Mouse (Mus musculus): ENCODE data around the gene Chpf2. TPM values are rescaled to one million over a fixed set of nuclear protein-coding genes. Genes with fewer than 3 reads are reported as not detected.
A peak's percentile ranks its signal among the peaks of the same experiment; 100 is the strongest.

Chpf2 gene
- polyA plus RNA-seq, 1 experiment, result 31.5 TPM

DNA sequence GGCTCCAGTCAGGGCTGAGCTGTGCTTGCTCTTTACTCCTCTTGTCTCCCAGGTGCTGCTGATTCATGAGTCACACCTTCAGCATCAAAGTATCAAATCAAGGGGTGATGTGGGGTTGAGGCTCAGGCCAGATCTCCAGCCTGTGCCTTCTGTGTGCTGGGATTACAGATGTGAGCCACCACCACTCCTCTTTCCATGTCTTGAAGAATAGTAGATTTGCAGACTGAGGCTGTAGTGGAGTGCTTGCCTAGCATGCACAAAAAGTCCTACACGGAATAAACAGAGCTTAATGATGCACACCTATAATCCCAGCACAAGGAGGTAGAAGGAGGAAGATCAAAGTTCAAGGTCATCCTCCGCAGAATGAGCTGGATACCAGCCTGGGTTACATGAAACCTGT lies 29.8 kb upstream of the Chpf2 start, which contains the start of gene 4931409K22Rik:
TSS of gene 4931409K22Rik (minus strand) at position 101 of the 400 bp plus-strand sequence.
- no peak for TF ChIP-seq CTCF (IDR thresholded peaks at IDR 0.05; ENCODE audit: low read depth, low read length)
- TF ChIP-seq POLR2A (IDR thresholded peaks at IDR 0.05; ENCODE audit: borderline replicate concordance, low read depth, low read length), result no peak
- Histone ChIP-seq H3K4me1 (ENCODE audit: control insufficient read depth, insufficient read depth, low read length) (no peaks in the 10 kb centered on the region), H3K4me3 (ENCODE audit: insufficient read depth, low read length) (no peak within 1 kb of the TSS)

GRCm38 (mm10) chr5:24575948-24576347 lies 10.6 kb upstream of the Chpf2 start:
- no peak for TF ChIP-seq CTCF (IDR thresholded peaks at IDR 0.05; ENCODE audit: low read depth, low read length)
- TF ChIP-seq POLR2A (IDR thresholded peaks at IDR 0.05; ENCODE audit: borderline replicate concordance, low read depth, low read length), result no peak
- peak overlapping the region; percentile 68 for H3K4me3 ChIP-seq (ENCODE audit: insufficient read depth, low read length)

More for the DNA sequence above, 29.8 kb upstream of the Chpf2 start, which contains the start of gene 4931409K22Rik:
- no peak within 1 kb of the TSS for H3K27ac ChIP-seq (ENCODE audit: insufficient read depth, low read depth, low read length)

DNA sequence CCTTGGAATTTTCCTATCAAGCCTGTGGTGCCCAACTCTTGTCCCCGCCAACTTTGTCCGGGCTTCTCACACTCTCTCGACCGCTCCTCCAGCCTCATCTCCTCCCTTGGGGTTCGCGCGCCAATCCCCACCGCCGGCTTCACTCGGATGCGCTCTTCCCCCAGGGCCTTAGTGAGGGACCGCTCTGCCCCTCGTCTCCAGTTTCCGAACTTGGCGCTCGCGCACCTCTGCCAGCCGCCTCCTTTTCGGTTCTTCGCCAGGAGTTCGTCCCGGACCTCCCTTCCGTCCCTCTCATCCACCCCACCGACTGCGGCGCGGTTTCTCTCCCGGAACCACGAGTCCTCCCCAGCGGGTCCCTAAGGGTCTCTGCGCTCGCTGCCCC lies 9.7 kb upstream of the Chpf2 start:
- Histone ChIP-seq H3K27ac (ENCODE audit: insufficient read depth, low read depth, low read length) (peak overlapping the region; percentile 9), H3K4me1 (ENCODE audit: control insufficient read depth, insufficient read depth, low read length) (peaks cover 15% of the 10 kb centered on the region), H3K4me3 (ENCODE audit: insufficient read depth, low read length) (peak overlapping the region; percentile 68)
- no peak for TF ChIP-seq CTCF (IDR thresholded peaks at IDR 0.05; ENCODE audit: low read depth, low read length)
- TF ChIP-seq POLR2A (IDR thresholded peaks at IDR 0.05; ENCODE audit: borderline replicate concordance, low read depth, low read length), result no peak

More at GRCm38 (mm10) chr5:24575948-24576347, 10.6 kb upstream of the Chpf2 start:
- H3K27ac ChIP-seq (ENCODE audit: insufficient read depth, low read depth, low read length), result no peak overlapping the region
- peaks cover 15% of the 10 kb centered on the region for H3K4me1 ChIP-seq (ENCODE audit: control insufficient read depth, insufficient read depth, low read length)

DNA sequence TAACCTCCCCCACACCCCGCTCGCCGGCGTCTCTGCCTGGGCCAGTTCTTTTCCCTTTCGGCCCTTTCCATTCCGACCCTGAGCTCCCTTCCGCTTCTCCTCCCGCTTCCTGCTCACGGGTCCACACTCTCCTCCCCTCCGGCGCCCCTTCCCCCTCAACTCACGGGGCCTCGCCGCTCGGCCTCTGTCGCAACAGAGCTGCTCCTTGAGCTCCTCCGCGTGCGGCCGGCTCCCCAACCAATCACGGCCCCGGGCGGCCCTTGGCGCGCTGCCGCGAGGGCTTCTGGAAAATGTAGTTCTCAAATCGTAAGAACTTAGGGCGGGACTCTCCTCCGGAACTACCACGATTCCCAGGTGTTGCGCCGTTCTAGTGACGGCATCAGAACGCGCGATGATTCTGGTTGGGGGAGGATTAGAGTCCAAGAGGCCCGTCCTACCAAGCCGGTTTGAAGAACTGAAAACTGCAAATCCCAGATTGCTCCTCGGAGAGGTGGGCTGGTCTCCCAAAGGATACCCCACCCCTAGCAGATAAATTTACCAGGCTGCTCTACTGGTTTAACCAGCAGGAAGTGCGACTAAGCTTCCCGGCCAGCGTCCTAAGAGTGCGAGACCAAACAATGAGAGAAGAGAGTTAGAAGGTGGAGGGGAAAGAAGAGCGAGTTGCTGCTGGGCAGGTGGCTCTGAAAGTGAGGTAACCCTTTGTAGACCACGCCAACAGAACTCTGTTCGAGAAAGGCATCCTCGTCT lies 9.2 kb upstream of the Chpf2 start, which contains the start of gene Abcf2:
TSS of gene Abcf2 (minus strand) at position 285 of the 747 bp plus-strand sequence.
- TF ChIP-seq CTCF (IDR thresholded peaks at IDR 0.05; ENCODE audit: low read depth, low read length) (no peak), POLR2A (IDR thresholded peaks at IDR 0.05; ENCODE audit: borderline replicate concordance, low read depth, low read length) (peak; percentile 86)
- Histone ChIP-seq H3K4me3 (ENCODE audit: insufficient read depth, low read length) (peak within 1 kb of the TSS; percentile 76), H3K27ac (ENCODE audit: insufficient read depth, low read depth, low read length) (peak within 1 kb of the TSS; percentile 82), H3K4me1 (ENCODE audit: control insufficient read depth, insufficient read depth, low read length) (peaks cover 15% of the 10 kb centered on the region)

GRCm38 (mm10) chr5:24578109-24578963 lies 8.2 kb upstream of the Chpf2 start:
- Histone ChIP-seq H3K4me1 (ENCODE audit: control insufficient read depth, insufficient read depth, low read length) (peaks cover 15% of the 10 kb centered on the region), H3K27ac (ENCODE audit: insufficient read depth, low read depth, low read length) (peak overlapping the region; percentile 82), H3K4me3 (ENCODE audit: insufficient read depth, low read length) (peak overlapping the region; percentile 76)
- TF ChIP-seq POLR2A (IDR thresholded peaks at IDR 0.05; ENCODE audit: borderline replicate concordance, low read depth, low read length) (no peak), CTCF (IDR thresholded peaks at IDR 0.05; ENCODE audit: low read depth, low read length) (no peak)

DNA sequence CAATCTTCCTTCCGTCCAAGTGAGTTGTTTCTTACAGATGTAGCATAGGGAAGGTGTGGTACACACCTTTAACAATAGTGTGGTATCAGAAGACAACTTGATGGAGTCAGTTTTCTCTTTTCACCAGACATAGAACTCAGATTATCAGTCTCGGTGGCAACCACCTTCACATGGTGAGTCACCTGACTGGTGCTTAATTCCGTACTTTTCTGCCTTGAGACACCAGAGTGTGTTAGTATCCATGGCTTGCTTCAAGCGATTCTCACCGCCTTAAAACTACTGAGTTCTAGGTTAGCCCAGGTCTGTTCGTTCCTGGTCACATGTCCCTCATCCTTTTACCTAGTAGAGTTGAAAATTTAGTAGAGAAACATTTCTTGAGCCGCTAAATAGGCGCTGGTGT lies 435 bp upstream of the Chpf2 start:
- H3K4me1 ChIP-seq (ENCODE audit: control insufficient read depth, insufficient read depth, low read length), result peaks cover 8% of the 10 kb centered on the region
- H3K27ac ChIP-seq (ENCODE audit: insufficient read depth, low read depth, low read length), result no peak overlapping the region
- TF ChIP-seq CTCF (IDR thresholded peaks at IDR 0.05; ENCODE audit: low read depth, low read length) (no peak), POLR2A (IDR thresholded peaks at IDR 0.05; ENCODE audit: borderline replicate concordance, low read depth, low read length) (no peak)
- peak overlapping the region; percentile 85 for H3K4me3 ChIP-seq (ENCODE audit: insufficient read depth, low read length)

GRCm38 (mm10) chr5:24587200-24587577 lies 648 bp downstream of the Chpf2 start:
- Histone ChIP-seq H3K27ac (ENCODE audit: insufficient read depth, low read depth, low read length) (peak overlapping the region; percentile 52; the same call in 1 of the 2 replicates), H3K4me3 (ENCODE audit: insufficient read depth, low read length) (peak overlapping the region; percentile 85), H3K4me1 (ENCODE audit: control insufficient read depth, insufficient read depth, low read length) (peaks cover 8% of the 10 kb centered on the region)
- TF ChIP-seq CTCF (IDR thresholded peaks at IDR 0.05; ENCODE audit: low read depth, low read length), result no peak
- no peak for TF ChIP-seq POLR2A (IDR thresholded peaks at IDR 0.05; ENCODE audit: borderline replicate concordance, low read depth, low read length)

DNA sequence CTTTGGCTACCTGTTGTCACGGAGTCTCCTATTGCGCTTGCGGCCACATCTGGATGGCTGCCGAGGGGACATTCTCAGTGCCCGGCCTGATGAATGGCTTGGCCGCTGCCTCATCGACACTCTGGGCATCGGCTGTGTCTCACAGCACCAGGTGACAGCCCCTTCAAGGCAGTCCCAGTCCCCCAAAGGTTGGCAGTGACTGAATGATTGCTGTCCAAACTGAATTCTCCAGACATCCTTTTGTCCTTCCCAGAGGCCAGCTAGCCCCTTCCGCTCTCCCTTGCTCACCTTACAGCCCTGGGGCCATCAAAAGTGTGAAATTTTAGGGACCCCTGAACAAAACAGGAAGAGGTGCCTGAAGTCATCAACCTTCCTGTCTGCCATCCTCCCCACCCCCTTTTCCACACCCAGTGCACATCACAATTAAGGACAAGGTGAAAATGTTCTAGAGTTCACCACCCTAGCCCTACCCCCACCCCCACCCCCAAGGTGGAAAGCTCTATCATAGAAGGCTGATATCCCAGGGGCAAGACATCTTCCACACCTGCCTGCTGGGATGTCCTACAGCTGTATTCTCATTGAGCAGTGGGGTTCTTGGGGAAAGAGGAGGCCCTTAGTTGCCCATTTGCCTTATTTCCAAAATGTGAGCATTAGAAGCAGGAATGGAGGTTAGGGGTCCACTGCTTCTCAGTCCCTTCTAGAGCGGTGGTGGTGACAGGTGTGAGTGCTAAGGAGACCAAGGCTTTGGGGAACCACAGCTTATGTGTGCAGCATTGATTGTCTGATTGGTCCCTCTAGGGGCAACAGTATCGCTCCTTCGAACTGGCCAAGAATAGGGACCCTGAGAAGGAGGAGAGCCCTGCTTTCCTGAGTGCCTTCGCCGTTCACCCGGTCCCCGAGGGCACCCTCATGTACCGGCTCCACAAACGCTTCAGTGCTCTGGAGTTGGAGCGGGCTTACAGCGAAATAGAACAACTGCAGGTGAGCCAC lies 3.3 kb downstream of the Chpf2 start:
- Histone ChIP-seq H3K27ac (ENCODE audit: insufficient read depth, low read depth, low read length) (no peak overlapping the region), H3K4me1 (ENCODE audit: control insufficient read depth, insufficient read depth, low read length) (peaks cover 8% of the 10 kb centered on the region), H3K4me3 (ENCODE audit: insufficient read depth, low read length) (no peak overlapping the region)
- TF ChIP-seq POLR2A (IDR thresholded peaks at IDR 0.05; ENCODE audit: borderline replicate concordance, low read depth, low read length) (no peak), CTCF (IDR thresholded peaks at IDR 0.05; ENCODE audit: low read depth, low read length) (no peak)

- Histone ChIP-seq H3K27ac (ENCODE audit: insufficient read depth, low read depth, low read length) (no peak overlapping the region), H3K4me1 (ENCODE audit: control insufficient read depth, insufficient read depth, low read length) (peaks cover 10% of the 10 kb centered on the region), H3K4me3 (ENCODE audit: insufficient read depth, low read length) (no peak overlapping the region)
- TF ChIP-seq CTCF (IDR thresholded peaks at IDR 0.05; ENCODE audit: low read depth, low read length) (no peak), POLR2A (IDR thresholded peaks at IDR 0.05; ENCODE audit: borderline replicate concordance, low read depth, low read length) (no peak)
These were observed 4.8 kb downstream of the Chpf2 start for GRCm38 (mm10) chr5:24591268-24591721.
